Mouse (Mus musculus) MEL (cell line): ENCODE measurements at regions not wholly inside any gene's neighbourhood (a gene's known extent, or its start where the extent isn't known, plus 50 kb on each side); places are given as distances from the start of the nearest gene placed in this dataset.

ENCODE experiments used
- DNase-seq: peaks from one replicate; pipeline ENCODE4 v3.0.0; 2011; ENCODE audit warnings: low read depth, low spot score
- H3K27ac ChIP-seq: 2 replicates; pipeline ENCODE4 v1.5.1; 2012; ENCODE audit warnings: low read depth, mild to moderate bottlenecking, control low read depth, low read length, moderate library complexity; ENCODE audit not compliant: control insufficient read depth
- H3K27me3 ChIP-seq, 2 experiments: fragments of 150-350 bp in 1 of 2; sonication (generic) in 1 of 2; 2 replicates each; pipeline ENCODE4 v1.6.1; 2012; ENCODE audit warnings: low read length in 2 of 2, mild to moderate bottlenecking in 2 of 2, improper control_type of control experiment in 1 of 2, moderate library complexity in 1 of 2; ENCODE audit not compliant: insufficient read depth in 2 of 2, control insufficient read depth in 1 of 2
- H3K36me3 ChIP-seq, 2 experiments: 2 replicates each; pipeline ENCODE4 v1.6.1; 2012 to 2014; ENCODE audit warnings: low read length in 2 of 2, improper control_type of control experiment in 1 of 2, inconsistent platforms in 1 of 2, mild to moderate bottlenecking in 1 of 2; ENCODE audit not compliant: insufficient read depth in 2 of 2, control insufficient read depth in 1 of 2
- H3K4me1 ChIP-seq, 2 experiments: fragments of 150-350 bp in 1 of 2; sonication (generic) in 1 of 2; 2 replicates each; pipeline ENCODE4 v1.6.1; 2012; ENCODE audit warnings: low read length in 2 of 2, improper control_type of control experiment in 1 of 2, mild to moderate bottlenecking in 1 of 2; ENCODE audit not compliant: insufficient read depth in 2 of 2, control insufficient read depth in 1 of 2
- H3K4me3 ChIP-seq, 2 experiments: fragments of 150-350 bp in 1 of 2; sonication (generic) in 1 of 2; 2 replicates each; pipeline ENCODE4 v1.5.1; 2012; ENCODE audit warnings: low read depth in 2 of 2, low read length in 2 of 2, mild to moderate bottlenecking in 2 of 2, moderate library complexity in 2 of 2, control low read depth in 1 of 2, improper control_type of control experiment in 1 of 2; ENCODE audit not compliant: control insufficient read depth in 1 of 2, insufficient read depth in 1 of 2
- H3K79me2 ChIP-seq: 2 replicates; pipeline ENCODE4 v1.6.1; 2012; ENCODE audit warnings: mild to moderate bottlenecking, low read length, moderate library complexity; ENCODE audit not compliant: control insufficient read depth, poor library complexity, insufficient read depth
- H3K9ac ChIP-seq: 2 replicates; pipeline ENCODE4 v1.6.1; 2012; ENCODE audit warnings: low read depth, mild to moderate bottlenecking, control low read depth, low read length, moderate library complexity; ENCODE audit not compliant: control insufficient read depth, poor library complexity, severe bottlenecking
- H3K9me3 ChIP-seq: fragments of 150-350 bp; sonication (generic); replicated peaks from 2 replicates; pipeline ENCODE4 v1.6.1; 2012; ENCODE audit warnings: mild to moderate bottlenecking, low read length, improper control_type of control experiment, moderate library complexity; ENCODE audit not compliant: insufficient read depth
- CHD2 ChIP-seq: IDR thresholded peaks from 2 replicates; pipeline ENCODE4 v1.6.1; 2011; ENCODE audit warnings: low read length, improper control_type of control experiment
- CTCF ChIP-seq, 3 experiments: IDR thresholded peaks in 2 of 3; conservative IDR thresholded peaks in 1 of 3; 2 replicates each; pipeline ENCODE4 v1.5.1; 2011 to 2012; ENCODE audit warnings: low read length in 3 of 3, low read depth in 2 of 3, mild to moderate bottlenecking in 2 of 3, improper control_type of control experiment in 1 of 3, inconsistent platforms in 1 of 3, mixed read lengths in 1 of 3, moderate library complexity in 1 of 3; ENCODE audit not compliant: control insufficient read depth in 1 of 3, insufficient read depth in 1 of 3, poor library complexity in 1 of 3, severe bottlenecking in 1 of 3
- E2F4 ChIP-seq: IDR thresholded peaks from 2 replicates; pipeline ENCODE4 v1.6.1; 2011; ENCODE audit warnings: low read depth, low read length, improper control_type of control experiment, borderline replicate concordance
- ETS1 ChIP-seq: IDR thresholded peaks from 2 replicates; pipeline ENCODE4 v1.6.1; 2012; ENCODE audit warnings: low read depth, mild to moderate bottlenecking, inconsistent platforms, low read length, improper control_type of control experiment, moderate library complexity
- GABPA ChIP-seq: IDR thresholded peaks from 2 replicates; pipeline ENCODE4 v1.6.1; 2012; ENCODE audit warnings: low read depth, mild to moderate bottlenecking, inconsistent platforms, low read length, improper control_type of control experiment, moderate library complexity
- GATA1 ChIP-seq: IDR thresholded peaks from 2 replicates; pipeline ENCODE4 v1.6.1; 2011; ENCODE audit warnings: low read depth, low read length, improper control_type of control experiment
- JUND ChIP-seq: IDR thresholded peaks from 2 replicates; pipeline ENCODE4 v1.6.1; 2011; ENCODE audit warnings: low read depth, mild to moderate bottlenecking, improper control_type of control experiment, low read length
- KAT2A ChIP-seq: conservative IDR thresholded peaks from 2 replicates; pipeline ENCODE4 v1.6.1; 2012; ENCODE audit warnings: low read depth, low read length, improper control_type of control experiment, inconsistent platforms
- MAX ChIP-seq: IDR thresholded peaks from 2 replicates; pipeline ENCODE4 v1.6.1; 2011; ENCODE audit warnings: low read length, improper control_type of control experiment
- MAZ ChIP-seq: IDR thresholded peaks from 2 replicates; pipeline ENCODE4 v1.6.1; 2012; ENCODE audit warnings: low read depth, mild to moderate bottlenecking, inconsistent platforms, low read length, improper control_type of control experiment
- MEF2A ChIP-seq: IDR thresholded peaks from 2 replicates; pipeline ENCODE4 v1.6.1; 2014; ENCODE audit warnings: low read depth, mild to moderate bottlenecking, inconsistent platforms, low read length, improper control_type of control experiment; ENCODE audit not compliant: poor library complexity, insufficient replicate concordance, severe bottlenecking; ENCODE audit errors: extremely low read depth
- MXI1 ChIP-seq: IDR thresholded peaks from 2 replicates; pipeline ENCODE4 v1.6.1; 2011; ENCODE audit warnings: mild to moderate bottlenecking, low read depth, low read length, improper control_type of control experiment
- MYC ChIP-seq: IDR thresholded peaks from 2 replicates; pipeline ENCODE4 v1.6.1; 2011; ENCODE audit warnings: low read depth, mild to moderate bottlenecking, low read length, improper control_type of control experiment, moderate library complexity
- NELFE ChIP-seq: IDR thresholded peaks from 2 replicates; pipeline ENCODE4 v1.6.1; 2011; ENCODE audit warnings: low read depth, low read length, improper control_type of control experiment
- RCOR1 ChIP-seq: IDR thresholded peaks from 2 replicates; pipeline ENCODE4 v1.6.1; 2012; ENCODE audit warnings: low read depth, mild to moderate bottlenecking, inconsistent platforms, low read length, improper control_type of control experiment
- SIN3A ChIP-seq: IDR thresholded peaks from 2 replicates; pipeline ENCODE4 v1.6.1; 2012; ENCODE audit warnings: low read length, improper control_type of control experiment, inconsistent platforms
- SMC3 ChIP-seq: IDR thresholded peaks from 2 replicates; pipeline ENCODE4 v1.6.1; 2011; ENCODE audit warnings: low read depth, low read length, improper control_type of control experiment
- TBP ChIP-seq: IDR thresholded peaks from 2 replicates; pipeline ENCODE4 v1.8.0; 2011; ENCODE audit warnings: low read depth, low read length, improper control_type of control experiment
- TCF12 ChIP-seq: IDR thresholded peaks from 2 replicates; pipeline ENCODE4 v1.6.1; 2014; ENCODE audit warnings: low read depth, mild to moderate bottlenecking, inconsistent platforms, low read length, improper control_type of control experiment, moderate library complexity
- ZC3H11A ChIP-seq: IDR thresholded peaks from 2 replicates; pipeline ENCODE4 v1.6.1; 2012; ENCODE audit warnings: low read depth, mild to moderate bottlenecking, inconsistent platforms, low read length, improper control_type of control experiment
- ZKSCAN1 ChIP-seq: IDR thresholded peaks from 2 replicates; pipeline ENCODE4 v1.6.1; 2012; ENCODE audit warnings: low read depth, mild to moderate bottlenecking, inconsistent platforms, low read length, improper control_type of control experiment, moderate library complexity

GRCm38 (mm10) chr11:22636321-22636720, 124.4 kb downstream of the Tmem17 start:
- Histone ChIP-seq H3K79me2 (no peaks in the 10 kb centered on the region), H3K36me3 (no peaks in the 10 kb centered on the region), H3K9me3 (no peaks in the 10 kb centered on the region), H3K27me3 (no peaks in the 10 kb centered on the region), H3K4me3 (no peak overlapping the region), H3K4me1 (peaks cover 0 to 5% of the 10 kb centered on the region in 2 experiments; a peak in 2 of 4 replicates), H3K9ac (no peak overlapping the region), H3K27ac (no peak overlapping the region)
- TF ChIP-seq MEF2A (no peak), MXI1 (no peak), ZC3H11A (no peak)
- no peak for DNase-seq

- Histone ChIP-seq H3K27ac (no peak overlapping the region), H3K36me3 (no peaks in the 10 kb centered on the region), H3K4me3 (no peak overlapping the region), H3K79me2 (no peaks in the 10 kb centered on the region), H3K4me1 (peaks cover 0 to 4% of the 10 kb centered on the region in 2 experiments; a peak in 1 of 4 replicates), H3K9me3 (no peaks in the 10 kb centered on the region), H3K9ac (no peak overlapping the region), H3K27me3 (no peaks in the 10 kb centered on the region)
- DNase-seq = no peak
- TF ChIP-seq ZC3H11A (no peak), TCF12 (no peak), MEF2A (no peak), KAT2A (no peak), MAZ (no peak), GATA1 (no peak), CTCF (IDR thresholded peaks at IDR 0.05 in 2 of 3, conservative IDR thresholded peaks at IDR 0.05 in 1 of 3; ENCODE audit: control insufficient read depth in 1 of 3, insufficient read depth in 1 of 3, low read depth in 2 of 3, low read length in 3 of 3, poor library complexity in 1 of 3, severe bottlenecking in 1 of 3) (no peak), E2F4 (no peak), TBP (no peak), NELFE (no peak), CHD2 (no peak), SIN3A (no peak), SMC3 (no peak), JUND (no peak), ZKSCAN1 (no peak), GABPA (no peak), RCOR1 (no peak), MAX (no peak), ETS1 (no peak), MYC (no peak)
Observed at GRCm38 (mm10) chr11:22636761-22637557, 125.1 kb downstream of the Tmem17 start.
